Mouse (Mus musculus): ENCODE data around the gene Msrb1. TPM values are rescaled to one million over a fixed set of nuclear protein-coding genes. Genes with fewer than 3 reads are reported as not detected.
A peak's percentile ranks its signal among the peaks of the same experiment; 100 is the strongest.

Gene Msrb1
- polyA plus RNA-seq, 1 experiment from 2014 or later, result 116 TPM

DNA sequence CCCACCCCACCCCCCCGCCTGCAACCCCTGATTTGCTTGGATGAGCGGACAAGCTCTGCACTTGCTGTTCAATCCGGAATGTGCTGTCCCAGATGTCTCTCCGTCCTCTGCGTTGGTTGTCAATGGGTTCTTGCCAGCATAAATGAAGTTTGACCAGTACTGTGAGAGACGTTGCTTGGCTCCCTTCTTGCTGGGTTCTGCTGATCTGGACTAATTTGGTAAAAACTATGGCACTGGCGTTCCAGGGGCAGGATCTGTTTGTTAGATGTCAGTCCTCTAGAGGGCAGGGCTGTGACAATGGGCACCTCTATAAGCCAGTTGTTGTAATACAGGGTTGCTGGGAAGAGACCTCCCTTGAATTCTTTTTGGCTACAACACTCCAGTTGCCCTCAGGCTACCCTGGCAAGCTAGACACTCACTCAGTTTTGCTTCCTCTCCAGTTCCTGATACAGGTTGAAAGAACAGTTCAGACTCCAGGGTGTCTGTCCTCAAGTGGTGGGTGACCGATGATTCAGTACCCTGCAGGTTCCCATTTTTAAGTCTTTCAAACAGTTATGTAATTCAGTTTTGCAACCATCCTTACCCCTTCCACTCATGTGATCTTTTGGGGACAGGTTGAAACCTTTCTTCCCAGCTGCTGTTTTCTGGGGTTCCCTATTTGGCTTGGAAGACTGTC, 831 bp downstream of the Msrb1 start:
- Histone ChIP-seq H3K27me3 (ENCODE audit: insufficient read depth, low read length) (no peaks in the 10 kb centered on the region), H3K4me3 (ENCODE audit: low read depth, low read length) (peak overlapping the region; percentile 90), H3K9ac (replicated peaks) (peak overlapping the region; percentile 92), H3K9me3 (ENCODE audit: low read length) (no peaks in the 10 kb centered on the region), H3K36me3 (replicated peaks; ENCODE audit: insufficient read depth, low read length) (peaks cover 24% of the 10 kb centered on the region), H3K27ac (ENCODE audit: low read depth) (peak overlapping the region; percentile 98), H3K4me1 (ENCODE audit: insufficient read depth) (peaks cover 30% of the 10 kb centered on the region), H3K4me2 (ENCODE audit: low read depth, low read length) (peak overlapping the region; percentile 98)
- TF ChIP-seq EP300 (IDR thresholded peaks at IDR 0.05; ENCODE audit: low read depth) (no peak), CTCF (IDR thresholded peaks at IDR 0.05; ENCODE audit: low read depth) (peak; percentile 46)
- DNase-seq (peak; percentile 36), ATAC-seq (peak; percentile 6; the same call in 1 of the 2 replicates)
- WGBS (ENCODE audit: insufficient replicate concordance), result 20% methylated on average over 8 of the region's 8 CpGs

DNA sequence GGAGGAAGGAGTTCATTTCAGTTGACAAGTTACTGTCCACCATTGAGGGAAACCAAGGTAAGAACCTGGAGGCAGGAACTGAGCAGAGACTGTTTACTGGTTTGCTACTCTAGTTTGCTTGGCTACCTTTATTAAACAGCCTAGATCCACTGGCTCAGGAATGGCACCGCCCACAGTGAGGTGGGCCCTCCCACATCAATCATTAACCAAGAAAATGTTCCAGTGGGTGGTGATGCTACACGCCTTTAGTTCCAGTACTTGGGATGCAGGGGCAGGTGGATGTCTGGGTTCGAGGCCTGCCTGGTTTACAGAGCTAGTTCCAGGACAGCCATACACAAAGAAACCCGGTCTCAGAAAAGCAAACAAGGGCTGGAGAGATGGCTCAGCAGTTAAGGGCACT, 1.8 kb downstream of the Msrb1 start:
- peak overlapping the region; percentile 98 for H3K27ac ChIP-seq (ENCODE audit: low read depth)
- ATAC-seq (no peak), DNase-seq (peak; percentile 60)
- TF ChIP-seq EP300 (IDR thresholded peaks at IDR 0.05; ENCODE audit: low read depth) (no peak), CTCF (IDR thresholded peaks at IDR 0.05; ENCODE audit: low read depth) (no peak)
- H3K4me3 ChIP-seq (ENCODE audit: low read depth, low read length), result peak overlapping the region; percentile 90
- H3K9ac ChIP-seq (replicated peaks), result peak overlapping the region; percentile 92
- H3K36me3 ChIP-seq (replicated peaks; ENCODE audit: insufficient read depth, low read length), result peaks cover 30% of the 10 kb centered on the region
- no peaks in the 10 kb centered on the region for H3K9me3 ChIP-seq (ENCODE audit: low read length)
- no peaks in the 10 kb centered on the region for H3K27me3 ChIP-seq (ENCODE audit: insufficient read depth, low read length)
- 62% methylated on average over 4 of the region's 4 CpGs for WGBS (ENCODE audit: insufficient replicate concordance)
- peak overlapping the region; percentile 98 for H3K4me2 ChIP-seq (ENCODE audit: low read depth, low read length)
- peaks cover 36% of the 10 kb centered on the region for H3K4me1 ChIP-seq (ENCODE audit: insufficient read depth)

DNA sequence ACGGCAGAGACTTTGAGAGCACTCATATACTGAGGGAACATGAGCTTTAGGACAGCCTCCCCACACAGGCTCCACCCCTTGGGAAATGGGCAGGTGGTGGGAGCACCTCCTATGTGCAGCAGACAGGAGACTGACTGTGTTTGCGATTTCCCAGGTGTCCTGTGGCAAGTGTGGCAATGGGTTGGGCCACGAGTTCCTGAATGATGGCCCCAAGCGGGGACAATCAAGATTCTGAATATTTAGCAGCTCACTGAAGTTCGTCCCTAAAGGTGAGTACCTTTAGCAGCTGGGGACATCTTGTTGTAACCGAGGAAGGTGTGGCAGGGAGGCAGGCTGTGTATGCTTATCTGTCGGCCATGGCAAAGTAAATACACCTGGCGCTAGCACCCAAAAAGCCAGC, 3.5 kb downstream of the Msrb1 start:
- 71% methylated on average over 8 of the region's 8 CpGs for WGBS (ENCODE audit: insufficient replicate concordance)
- DNase-seq, result no peak
- Histone ChIP-seq H3K4me2 (ENCODE audit: low read depth, low read length) (no peak overlapping the region), H3K9me3 (ENCODE audit: low read length) (no peaks in the 10 kb centered on the region), H3K4me3 (ENCODE audit: low read depth, low read length) (no peak overlapping the region), H3K27ac (ENCODE audit: low read depth) (no peak overlapping the region), H3K27me3 (ENCODE audit: insufficient read depth, low read length) (no peaks in the 10 kb centered on the region), H3K4me1 (ENCODE audit: insufficient read depth) (peaks cover 36% of the 10 kb centered on the region), H3K36me3 (replicated peaks; ENCODE audit: insufficient read depth, low read length) (peaks cover 31% of the 10 kb centered on the region), H3K9ac (replicated peaks) (no peak overlapping the region)
- no peak for ATAC-seq
- TF ChIP-seq CTCF (IDR thresholded peaks at IDR 0.05; ENCODE audit: low read depth) (no peak), EP300 (IDR thresholded peaks at IDR 0.05; ENCODE audit: low read depth) (no peak)

DNA sequence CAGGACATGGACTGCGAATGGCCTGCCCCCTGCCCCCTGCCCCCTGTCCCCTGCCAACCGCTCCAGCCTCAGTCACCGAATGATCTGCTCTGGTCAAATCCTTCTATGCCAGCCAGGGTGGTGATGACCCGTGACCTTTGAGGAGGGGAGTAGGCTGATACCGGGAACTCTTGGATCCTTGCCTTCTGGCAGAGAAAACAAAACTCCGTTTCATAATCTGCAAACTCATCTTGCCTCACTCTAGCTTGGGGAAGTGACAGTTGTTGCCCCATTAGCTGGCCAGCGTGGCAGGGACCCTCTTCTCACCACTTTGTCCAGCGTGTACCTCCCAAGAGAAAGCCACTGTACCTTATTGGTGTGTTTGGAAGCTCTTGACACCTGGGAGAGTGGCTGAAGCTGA, 5.9 kb downstream of the Msrb1 start:
- Histone ChIP-seq H3K4me3 (ENCODE audit: low read depth, low read length) (no peak overlapping the region), H3K9ac (replicated peaks) (no peak overlapping the region), H3K27me3 (ENCODE audit: insufficient read depth, low read length) (no peaks in the 10 kb centered on the region), H3K9me3 (ENCODE audit: low read length) (no peaks in the 10 kb centered on the region), H3K36me3 (replicated peaks; ENCODE audit: insufficient read depth, low read length) (peaks cover 31% of the 10 kb centered on the region), H3K27ac (ENCODE audit: low read depth) (peak overlapping the region; percentile 86), H3K4me1 (ENCODE audit: insufficient read depth) (peaks cover 22% of the 10 kb centered on the region), H3K4me2 (ENCODE audit: low read depth, low read length) (peak overlapping the region; percentile 35; the same call in 1 of the 2 replicates)
- WGBS (ENCODE audit: insufficient replicate concordance), result 47% methylated on average over 8 of the region's 8 CpGs
- peak; percentile 78 for ATAC-seq
- DNase-seq, result peak; percentile 68
- TF ChIP-seq CTCF (IDR thresholded peaks at IDR 0.05; ENCODE audit: low read depth) (no peak), EP300 (IDR thresholded peaks at IDR 0.05; ENCODE audit: low read depth) (peak; percentile 56; the same call in 1 of the 2 replicates)

DNA sequence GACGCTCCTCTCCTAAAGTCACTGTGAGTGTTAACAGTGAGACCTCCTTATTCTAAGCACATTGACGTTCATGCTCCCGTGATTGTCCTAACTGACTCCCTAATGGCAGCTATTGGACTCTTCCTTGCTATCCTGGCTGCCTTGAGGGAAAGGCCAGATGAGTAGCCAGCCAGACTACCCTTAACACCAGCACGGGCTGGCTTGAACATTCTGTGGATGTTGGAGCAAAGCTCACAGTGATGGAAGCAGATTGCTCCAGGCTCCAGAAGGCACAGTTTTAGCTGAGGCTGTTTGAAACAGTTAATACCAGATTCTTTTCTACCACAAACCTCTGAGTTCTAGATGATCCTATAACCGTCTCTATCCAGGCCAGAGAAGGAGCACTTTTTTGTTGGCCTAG, 7.5 kb downstream of the Msrb1 start:
- H3K4me3 ChIP-seq (ENCODE audit: low read depth, low read length), result no peak overlapping the region
- H3K27me3 ChIP-seq (ENCODE audit: insufficient read depth, low read length), result no peaks in the 10 kb centered on the region
- peaks cover 31% of the 10 kb centered on the region for H3K36me3 ChIP-seq (replicated peaks; ENCODE audit: insufficient read depth, low read length)
- 0 out of 2 replicates have a peak overlapping the region, but pooled peaks have one; percentile 86 for H3K27ac ChIP-seq (ENCODE audit: low read depth)
- DNase-seq, result no peak
- H3K9ac ChIP-seq (replicated peaks), result no peak overlapping the region
- peaks cover 19% of the 10 kb centered on the region for H3K4me1 ChIP-seq (ENCODE audit: insufficient read depth)
- ATAC-seq, result no peak
- WGBS (ENCODE audit: insufficient replicate concordance), result 70% methylated on average over 5 of the region's 5 CpGs
- TF ChIP-seq EP300 (IDR thresholded peaks at IDR 0.05; ENCODE audit: low read depth), result no peak
- TF ChIP-seq CTCF (IDR thresholded peaks at IDR 0.05; ENCODE audit: low read depth), result no peak
- no peak overlapping the region for H3K4me2 ChIP-seq (ENCODE audit: low read depth, low read length)
- H3K9me3 ChIP-seq (ENCODE audit: low read length), result no peaks in the 10 kb centered on the region

DNA sequence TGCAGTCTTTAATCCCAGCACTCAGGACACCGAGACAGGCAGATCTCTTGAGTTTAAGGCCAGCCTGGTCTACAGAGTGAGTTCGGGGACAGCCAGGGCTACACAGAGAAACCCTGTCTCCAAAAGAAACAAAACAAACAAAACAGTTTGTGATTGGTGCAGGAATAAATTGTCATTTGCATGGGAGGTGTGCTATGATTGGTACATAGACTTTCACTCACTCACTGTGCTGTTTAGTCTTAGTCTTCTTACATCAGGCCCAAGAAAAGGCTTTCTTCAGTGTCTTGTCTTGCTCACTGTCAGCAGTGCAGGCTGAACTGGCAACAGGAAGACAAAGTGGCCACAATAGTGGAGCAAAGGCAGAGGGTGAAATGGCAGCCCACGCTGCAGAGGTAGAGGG, 7.9 kb downstream of the Msrb1 start:
- H3K9me3 ChIP-seq (ENCODE audit: low read length), result no peaks in the 10 kb centered on the region
- H3K27ac ChIP-seq (ENCODE audit: low read depth), result no peak overlapping the region
- H3K4me2 ChIP-seq (ENCODE audit: low read depth, low read length), result no peak overlapping the region
- H3K4me3 ChIP-seq (ENCODE audit: low read depth, low read length), result no peak overlapping the region
- TF ChIP-seq EP300 (IDR thresholded peaks at IDR 0.05; ENCODE audit: low read depth), result no peak
- no peak for TF ChIP-seq CTCF (IDR thresholded peaks at IDR 0.05; ENCODE audit: low read depth)
- no peak for DNase-seq
- ATAC-seq, result no peak
- no peaks in the 10 kb centered on the region for H3K27me3 ChIP-seq (ENCODE audit: insufficient read depth, low read length)
- peaks cover 14% of the 10 kb centered on the region for H3K4me1 ChIP-seq (ENCODE audit: insufficient read depth)
- no peak overlapping the region for H3K9ac ChIP-seq (replicated peaks)
- 72% methylated on average over 3 of the region's 3 CpGs for WGBS (ENCODE audit: insufficient replicate concordance)
- peaks cover 28% of the 10 kb centered on the region for H3K36me3 ChIP-seq (replicated peaks; ENCODE audit: insufficient read depth, low read length)
